Mouse (Mus musculus): ENCODE measurements around the gene Nxn. TPM values are rescaled to one million over a fixed set of nuclear protein-coding genes. Genes with fewer than 3 reads are reported as not detected.
A peak's percentile ranks its signal among the peaks of the same experiment; 100 is the strongest.

Gene Nxn
- polyA plus RNA-seq, 1 experiment = 9.2 TPM

GRCm38 (mm10) chr11:76303368-76303767 lies 95.6 kb downstream of the Nxn start:
- no peak overlapping the region for H3K4me3 ChIP-seq (ENCODE audit: insufficient read depth, low read length)
- H3K27ac ChIP-seq (ENCODE audit: insufficient read depth, low read length) = no peak overlapping the region; the same call in 1 of the 2 replicates
- TF ChIP-seq CTCF (IDR thresholded peaks at IDR 0.05; ENCODE audit: extremely low read depth, insufficient read depth, low read length) (no peak), POLR2A (IDR thresholded peaks at IDR 0.05; ENCODE audit: extremely low read depth, insufficient read depth, low read length) (no peak)
- H3K4me1 ChIP-seq (ENCODE audit: control insufficient read depth, insufficient read depth, low read length) = no peaks in the 10 kb centered on the region

- Histone ChIP-seq H3K27ac (ENCODE audit: insufficient read depth, low read length) (no peak overlapping the region), H3K4me1 (ENCODE audit: control insufficient read depth, insufficient read depth, low read length) (no peaks in the 10 kb centered on the region), H3K4me3 (ENCODE audit: insufficient read depth, low read length) (no peak overlapping the region)
- TF ChIP-seq CTCF (IDR thresholded peaks at IDR 0.05; ENCODE audit: extremely low read depth, insufficient read depth, low read length) (no peak), POLR2A (IDR thresholded peaks at IDR 0.05; ENCODE audit: extremely low read depth, insufficient read depth, low read length) (no peak)
Observed at GRCm38 (mm10) chr11:76300862-76301261, 98.1 kb downstream of the Nxn start.

- TF ChIP-seq POLR2A (IDR thresholded peaks at IDR 0.05; ENCODE audit: extremely low read depth, insufficient read depth, low read length) = no peak
- TF ChIP-seq CTCF (IDR thresholded peaks at IDR 0.05; ENCODE audit: extremely low read depth, insufficient read depth, low read length) = peak; percentile 7; the same call in 1 of the 2 replicates
- no peak overlapping the region for H3K27ac ChIP-seq (ENCODE audit: insufficient read depth, low read length)
- no peak overlapping the region for H3K4me3 ChIP-seq (ENCODE audit: insufficient read depth, low read length)
- no peaks in the 10 kb centered on the region for H3K4me1 ChIP-seq (ENCODE audit: control insufficient read depth, insufficient read depth, low read length)
Observed at GRCm38 (mm10) chr11:76298457-76299000, 100.4 kb downstream of the Nxn start.

- Histone ChIP-seq H3K4me3 (ENCODE audit: insufficient read depth, low read length) (no peak overlapping the region), H3K27ac (ENCODE audit: insufficient read depth, low read length) (no peak overlapping the region), H3K4me1 (ENCODE audit: control insufficient read depth, insufficient read depth, low read length) (no peaks in the 10 kb centered on the region)
- TF ChIP-seq POLR2A (IDR thresholded peaks at IDR 0.05; ENCODE audit: extremely low read depth, insufficient read depth, low read length) (no peak), CTCF (IDR thresholded peaks at IDR 0.05; ENCODE audit: extremely low read depth, insufficient read depth, low read length) (no peak)
Observed at GRCm38 (mm10) chr11:76297252-76297651, 101.7 kb downstream of the Nxn start.

- no peak for TF ChIP-seq CTCF (IDR thresholded peaks at IDR 0.05; ENCODE audit: extremely low read depth, insufficient read depth, low read length)
- no peak overlapping the region for H3K4me3 ChIP-seq (ENCODE audit: insufficient read depth, low read length)
- no peaks in the 10 kb centered on the region for H3K4me1 ChIP-seq (ENCODE audit: control insufficient read depth, insufficient read depth, low read length)
- no peak overlapping the region for H3K27ac ChIP-seq (ENCODE audit: insufficient read depth, low read length)
Observed at GRCm38 (mm10) chr11:76294836-76295235, 104.1 kb downstream of the Nxn start.

GRCm38 (mm10) chr11:76294078-76294477 lies 104.9 kb downstream of the Nxn start:
- H3K4me1 ChIP-seq (ENCODE audit: control insufficient read depth, insufficient read depth, low read length) = no peaks in the 10 kb centered on the region
- no peak for TF ChIP-seq CTCF (IDR thresholded peaks at IDR 0.05; ENCODE audit: extremely low read depth, insufficient read depth, low read length)
- TF ChIP-seq POLR2A (IDR thresholded peaks at IDR 0.05; ENCODE audit: extremely low read depth, insufficient read depth, low read length) = no peak
- H3K4me3 ChIP-seq (ENCODE audit: insufficient read depth, low read length) = no peak overlapping the region
- no peak overlapping the region for H3K27ac ChIP-seq (ENCODE audit: insufficient read depth, low read length)

GRCm38 (mm10) chr11:76292831-76293230 lies 106.1 kb downstream of the Nxn start:
- Histone ChIP-seq H3K4me1 (ENCODE audit: control insufficient read depth, insufficient read depth, low read length) (no peaks in the 10 kb centered on the region; the same call in 1 of the 2 replicates), H3K27ac (ENCODE audit: insufficient read depth, low read length) (no peak overlapping the region), H3K4me3 (ENCODE audit: insufficient read depth, low read length) (no peak overlapping the region)
- TF ChIP-seq POLR2A (IDR thresholded peaks at IDR 0.05; ENCODE audit: extremely low read depth, insufficient read depth, low read length) (no peak), CTCF (IDR thresholded peaks at IDR 0.05; ENCODE audit: extremely low read depth, insufficient read depth, low read length) (no peak)

- H3K4me1 ChIP-seq (ENCODE audit: control insufficient read depth, insufficient read depth, low read length) = no peaks in the 10 kb centered on the region; the same call in 1 of the 2 replicates
- H3K27ac ChIP-seq (ENCODE audit: insufficient read depth, low read length) = peak overlapping the region; percentile 40; the same call in 1 of the 2 replicates
- H3K4me3 ChIP-seq (ENCODE audit: insufficient read depth, low read length) = no peak overlapping the region
- TF ChIP-seq CTCF (IDR thresholded peaks at IDR 0.05; ENCODE audit: extremely low read depth, insufficient read depth, low read length) (no peak), POLR2A (IDR thresholded peaks at IDR 0.05; ENCODE audit: extremely low read depth, insufficient read depth, low read length) (no peak)
Observed at GRCm38 (mm10) chr11:76292398-76292797, 106.5 kb downstream of the Nxn start.

- H3K27ac ChIP-seq (ENCODE audit: insufficient read depth, low read length) = peak overlapping the region; percentile 40; the same call in 1 of the 2 replicates
- no peaks in the 10 kb centered on the region; the same call in 1 of the 2 replicates for H3K4me1 ChIP-seq (ENCODE audit: control insufficient read depth, insufficient read depth, low read length)
- TF ChIP-seq CTCF (IDR thresholded peaks at IDR 0.05; ENCODE audit: extremely low read depth, insufficient read depth, low read length) (no peak), POLR2A (IDR thresholded peaks at IDR 0.05; ENCODE audit: extremely low read depth, insufficient read depth, low read length) (no peak)
- H3K4me3 ChIP-seq (ENCODE audit: insufficient read depth, low read length) = no peak overlapping the region
Observed at GRCm38 (mm10) chr11:76291960-76292359, 107.0 kb downstream of the Nxn start.

- Histone ChIP-seq H3K4me1 (ENCODE audit: control insufficient read depth, insufficient read depth, low read length) (no peaks in the 10 kb centered on the region; the same call in 1 of the 2 replicates), H3K4me3 (ENCODE audit: insufficient read depth, low read length) (no peak overlapping the region), H3K27ac (ENCODE audit: insufficient read depth, low read length) (no peak overlapping the region)
- no peak for TF ChIP-seq POLR2A (IDR thresholded peaks at IDR 0.05; ENCODE audit: extremely low read depth, insufficient read depth, low read length)
- TF ChIP-seq CTCF (IDR thresholded peaks at IDR 0.05; ENCODE audit: extremely low read depth, insufficient read depth, low read length) = no peak
Observed at GRCm38 (mm10) chr11:76290367-76290766, 108.6 kb downstream of the Nxn start.

Measured in cortical plate, adult 2 months (tissue).